ENCODE assay signal across 15 mouse cellular contexts in genomic region chr14:35030271-35030670, GRCm38 (mm10).
"Had no signal": no experiment of that assay in that cellular context is flagged by ENCODE, and none has a peak within 500 bp of the region (broad histone marks: within the 10 kb centered on the region; RNA-seq: fewer than 3 reads in every experiment).

No protein-coding gene starts in this region.

- H3K4me3 ChIP-seq: neural tube, embryonic 15.5 days; stomach, embryonic 15.5 days had no signal

- H3K27ac ChIP-seq: neural tube, embryonic 15.5 days; stomach, embryonic 15.5 days; stomach, postnatal 0 days had no signal

- H3K36me3 ChIP-seq: neural tube, embryonic 15.5 days; stomach, embryonic 15.5 days had no signal

- H3K27me3 ChIP-seq: neural tube, embryonic 15.5 days; stomach, embryonic 15.5 days had no signal

- H3K9me3 ChIP-seq: neural tube, embryonic 15.5 days; stomach, embryonic 15.5 days had no signal

- H3K4me1 ChIP-seq: stomach, embryonic 15.5 days had no signal

- H3K9ac ChIP-seq: neural tube, embryonic 15.5 days; stomach, embryonic 15.5 days had no signal

- DNase-seq: retina, postnatal 1 day; right cerebral cortex, adult 18-20 months; right cerebral cortex, postnatal 14 days; right cerebral cortex, postnatal 25 days; right cerebral cortex, postnatal 4 days; spleen, adult 18-20 months; thymus, adult 18-20 months; thymus, adult 2 months; thymus, postnatal 14 days; thymus, postnatal 25 days; thymus, postnatal 36 days; thymus, postnatal 4 days had no signal
